Mouse (Mus musculus) C2C12 (cell line): Measurements from ENCODE around the gene Bri3. TPM values are rescaled to one million over a fixed set of nuclear protein-coding genes. Genes with fewer than 3 reads are reported as not detected.
A peak's percentile ranks its signal among the peaks of the same experiment; 100 is the strongest.

ENCODE experiments used
- H3K27me3 ChIP-seq: one replicate; pipeline ENCODE4 v1.6.1; 2011; ENCODE audit not compliant: control insufficient read depth, insufficient read depth, insufficient read length
- H3K36me3 ChIP-seq: one replicate; pipeline ENCODE4 v1.6.1; 2011; ENCODE audit not compliant: control insufficient read depth, insufficient read depth
- H3K4me3 ChIP-seq: one replicate; pipeline ENCODE4 v1.5.1; 2011; ENCODE audit warnings: mild to moderate bottlenecking, control low read depth; ENCODE audit not compliant: poor library complexity, insufficient read depth, severe bottlenecking
- H3K79me2 ChIP-seq: one replicate; pipeline ENCODE4 v1.6.1; 2011; ENCODE audit not compliant: control insufficient read depth, insufficient read depth
- H3K79me3 ChIP-seq: one replicate; pipeline ENCODE4 v1.6.1; 2011; ENCODE audit warnings: low read depth, control low read depth
- H3ac ChIP-seq: one replicate; pipeline ENCODE3; 2011; ENCODE audit warnings: low read depth; ENCODE audit not compliant: control insufficient read depth, insufficient read length
- CEBPB ChIP-seq: IDR thresholded peaks from one replicate; pipeline ENCODE4 v1.6.1; 2011; ENCODE audit warnings: low read depth, mild to moderate bottlenecking, control low read depth, moderate library complexity
- CTCF ChIP-seq: IDR thresholded peaks from one replicate; pipeline ENCODE4 v1.5.1; 2011; ENCODE audit not compliant: control insufficient read depth, insufficient read depth, insufficient read length
- FOSL1 ChIP-seq: IDR thresholded peaks from one replicate; pipeline ENCODE4 v1.8.0; 2011; ENCODE audit warnings: mild to moderate bottlenecking, low read length; ENCODE audit not compliant: poor library complexity, insufficient read depth, severe bottlenecking
- MAX ChIP-seq: IDR thresholded peaks from one replicate; pipeline ENCODE4 v1.6.1; 2011; ENCODE audit warnings: mild to moderate bottlenecking, control low read depth
- MYOD1 ChIP-seq: IDR thresholded peaks from one replicate; pipeline ENCODE4 v1.6.1; 2011; ENCODE audit warnings: low read depth; ENCODE audit not compliant: control insufficient read depth, insufficient read length
- MYOG ChIP-seq: IDR thresholded peaks from one replicate; pipeline ENCODE4 v1.6.1; 2011; ENCODE audit not compliant: control insufficient read depth, insufficient read length; ENCODE audit errors: extremely low read depth
- USF1 ChIP-seq: IDR thresholded peaks from one replicate; pipeline ENCODE4 v1.6.1; 2011; ENCODE audit warnings: low read depth, mild to moderate bottlenecking, control low read depth, moderate library complexity
- polyA plus RNA-seq: library from polyadenylated mRNA; unstranded; fragments of >200 nt; fragmentation: generic; extraction: Trizol; gene quantifications from one replicate; pipeline ENCODE4 v1.2.1, GENCODE M21; 2012; ENCODE audit warnings: missing spikeins

The Bri3 gene
- polyA plus RNA-seq, 1 experiment, result 121 TPM

- Histone ChIP-seq H3ac (no peak overlapping the region), H3K79me2 (peaks cover 9% of the 10 kb centered on the region), H3K4me3 (no peak overlapping the region), H3K27me3 (no peaks in the 10 kb centered on the region), H3K79me3 (no peaks in the 10 kb centered on the region), H3K36me3 (no peaks in the 10 kb centered on the region)
- no peak for TF ChIP-seq MYOG
- TF ChIP-seq FOSL1, result no peak
- no peak for TF ChIP-seq USF1
- no peak for TF ChIP-seq MAX
Observed at GRCm38 (mm10) chr5:144296090-144296604, 51.9 kb downstream of the Bri3 start.

- Histone ChIP-seq H3K79me3 (no peaks in the 10 kb centered on the region), H3K27me3 (no peaks in the 10 kb centered on the region), H3K36me3 (no peaks in the 10 kb centered on the region), H3ac (no peak overlapping the region), H3K4me3 (no peak overlapping the region), H3K79me2 (no peaks in the 10 kb centered on the region)
- no peak for TF ChIP-seq MAX
- no peak for TF ChIP-seq USF1
Observed at GRCm38 (mm10) chr5:144303071-144303470, 58.8 kb downstream of the Bri3 start.

- TF ChIP-seq CTCF, result no peak
- no peak for TF ChIP-seq CEBPB
- no peak for TF ChIP-seq MYOD1
- TF ChIP-seq MAX, result no peak
- TF ChIP-seq FOSL1, result no peak
- Histone ChIP-seq H3ac (no peak overlapping the region), H3K4me3 (no peak overlapping the region), H3K27me3 (no peaks in the 10 kb centered on the region), H3K79me3 (peaks cover 4% of the 10 kb centered on the region), H3K79me2 (no peaks in the 10 kb centered on the region), H3K36me3 (no peaks in the 10 kb centered on the region)
Observed at GRCm38 (mm10) chr5:144308929-144309328, 64.7 kb downstream of the Bri3 start.

GRCm38 (mm10) chr5:144312183-144312582 lies 67.9 kb downstream of the Bri3 start:
- no peaks in the 10 kb centered on the region for H3K79me2 ChIP-seq
- H3ac ChIP-seq, result no peak overlapping the region
- TF ChIP-seq MAX, result no peak
- no peak for TF ChIP-seq CTCF
- no peak for TF ChIP-seq MYOD1
- TF ChIP-seq CEBPB, result no peak
- no peak overlapping the region for H3K4me3 ChIP-seq
- no peaks in the 10 kb centered on the region for H3K36me3 ChIP-seq
- no peaks in the 10 kb centered on the region for H3K27me3 ChIP-seq
- peaks cover 4% of the 10 kb centered on the region for H3K79me3 ChIP-seq

- Histone ChIP-seq H3K27me3 (no peaks in the 10 kb centered on the region), H3K4me3 (no peak overlapping the region), H3K79me3 (peaks cover 4% of the 10 kb centered on the region), H3K79me2 (no peaks in the 10 kb centered on the region), H3K36me3 (no peaks in the 10 kb centered on the region), H3ac (no peak overlapping the region)
- peak; percentile 14 for TF ChIP-seq MAX
- TF ChIP-seq CTCF, result no peak
- TF ChIP-seq CEBPB, result peak; percentile 7
Observed at GRCm38 (mm10) chr5:144313335-144313734, 69.1 kb downstream of the Bri3 start.

GRCm38 (mm10) chr5:144314731-144315494 lies 70.7 kb downstream of the Bri3 start:
- no peaks in the 10 kb centered on the region for H3K79me2 ChIP-seq
- TF ChIP-seq CEBPB (no peak), FOSL1 (peak; percentile 1), MYOG (no peak), CTCF (no peak), MYOD1 (peak; percentile 92)
- no peaks in the 10 kb centered on the region for H3K36me3 ChIP-seq
- H3K27me3 ChIP-seq, result no peaks in the 10 kb centered on the region
- H3K79me3 ChIP-seq, result peaks cover 4% of the 10 kb centered on the region
- H3K4me3 ChIP-seq, result no peak overlapping the region
- no peak overlapping the region for H3ac ChIP-seq
